Mouse (Mus musculus) forebrain, embryonic 16.5 days (tissue): Measurements from ENCODE around the gene Isyna1. TPM values are rescaled to one million over a fixed set of nuclear protein-coding genes. Genes with fewer than 3 reads are reported as not detected.

ENCODE experiments used
- ATAC-seq: fragments of 200-750 bp; cut with Nextera tagmentation; 2 replicates; pipeline ENCODE4 v1.8.0; 2017; ENCODE audit warnings: mild to moderate bottlenecking, moderate library complexity
- H3K27ac ChIP-seq: fragments of 300-500 bp; sonication (generic); 2 replicates; pipeline ENCODE4 v1.5.1; 2014; ENCODE audit warnings: low read length, control low read depth
- H3K27me3 ChIP-seq: fragments of 300-500 bp; sonication (generic); replicated peaks from 2 replicates; pipeline ENCODE4 v1.6.1; 2014; ENCODE audit warnings: low read length; ENCODE audit not compliant: control insufficient read depth, insufficient read depth
- H3K36me3 ChIP-seq: fragments of 300-500 bp; sonication (generic); 2 replicates; pipeline ENCODE4 v1.6.1; 2014; ENCODE audit not compliant: control insufficient read depth, insufficient read depth
- H3K4me1 ChIP-seq: fragments of 300-500 bp; sonication (generic); replicated peaks from 2 replicates; pipeline ENCODE4 v1.6.1; 2014; ENCODE audit warnings: low read length; ENCODE audit not compliant: control insufficient read depth, insufficient read depth
- H3K4me2 ChIP-seq: fragments of 300-500 bp; sonication (generic); 2 replicates; pipeline ENCODE4 v1.6.1; 2014; ENCODE audit warnings: mild to moderate bottlenecking, low read length, control low read depth
- H3K4me3 ChIP-seq: fragments of 300-500 bp; sonication (generic); replicated peaks from 2 replicates; pipeline ENCODE4 v1.5.1; 2014; ENCODE audit warnings: mild to moderate bottlenecking, low read length, control low read depth
- H3K9ac ChIP-seq: fragments of 300-500 bp; sonication (generic); replicated peaks from 2 replicates; pipeline ENCODE4 v1.6.1; 2014; ENCODE audit warnings: low read depth, low read length, control low read depth
- H3K9me3 ChIP-seq: fragments of 300-500 bp; sonication (generic); 2 replicates; pipeline ENCODE4 v1.6.1; 2016; ENCODE audit warnings: low read length; ENCODE audit not compliant: control insufficient read depth
- WGBS: fragments of 180-500 bp; shearing (Covaris S2); extraction: QIAGEN DNeasy Blood & Tissue Kit; methylation state at CpG from one replicate; pipeline ENCODE4 v1.1.7; 2014; 5-methylcytosine and 5-hydroxymethylcytosine counted together
- polyA plus RNA-seq: library from polyadenylated mRNA; unstranded; fragments of >200 nt; fragmentation: Nextera tagmentation; extraction: Ambion mirVana; gene quantifications from 2 replicates; pipeline ENCODE4 v1.2.1, GENCODE M21; 2015

Isyna1 gene
- polyA plus RNA-seq, 1 experiment from 2014 or later = 141 TPM

DNA sequence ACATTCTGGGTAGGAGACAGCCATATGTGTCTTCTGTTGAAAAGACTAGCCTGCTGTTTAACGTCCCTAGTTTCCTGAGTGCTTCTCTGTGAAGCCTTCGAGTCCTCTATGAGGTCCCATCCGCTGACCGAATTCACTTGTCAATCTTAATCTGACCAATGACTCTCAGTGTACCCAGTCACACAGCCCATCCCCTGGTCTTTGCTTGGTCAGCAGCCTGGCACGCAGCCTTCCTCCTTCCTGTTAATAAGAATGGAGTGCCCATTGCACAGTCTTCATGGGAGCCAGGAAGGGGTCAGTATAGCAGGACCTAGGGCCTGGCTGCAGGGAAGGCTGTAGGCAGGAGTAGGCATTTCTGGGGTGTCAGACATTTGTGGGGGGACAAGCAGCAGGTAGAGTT, 20.3 kb downstream of the Isyna1 start:
- ATAC-seq = no peak
- H3K4me1 ChIP-seq = peaks cover 22% of the 10 kb centered on the region
- H3K9me3 ChIP-seq = no peaks in the 10 kb centered on the region
- H3K36me3 ChIP-seq = no peaks in the 10 kb centered on the region
- H3K27ac ChIP-seq = no peak overlapping the region
- WGBS = 71% methylated on average over 5 of the region's 5 CpGs
- no peak overlapping the region for H3K9ac ChIP-seq
- no peaks in the 10 kb centered on the region for H3K27me3 ChIP-seq
- H3K4me2 ChIP-seq = no peak overlapping the region
- H3K4me3 ChIP-seq = no peak overlapping the region

GRCm38 (mm10) chr8:70615281-70615680, 21.1 kb downstream of the Isyna1 start:
- ATAC-seq = no peak
- H3K36me3 ChIP-seq = no peaks in the 10 kb centered on the region
- no peak overlapping the region for H3K4me3 ChIP-seq
- WGBS = 87% methylated on average over 8 of the region's 8 CpGs
- peaks cover 14% of the 10 kb centered on the region for H3K4me1 ChIP-seq
- H3K9me3 ChIP-seq = no peaks in the 10 kb centered on the region
- no peak overlapping the region for H3K9ac ChIP-seq
- H3K27me3 ChIP-seq = no peaks in the 10 kb centered on the region
- no peak overlapping the region for H3K4me2 ChIP-seq
- H3K27ac ChIP-seq = no peak overlapping the region

DNA sequence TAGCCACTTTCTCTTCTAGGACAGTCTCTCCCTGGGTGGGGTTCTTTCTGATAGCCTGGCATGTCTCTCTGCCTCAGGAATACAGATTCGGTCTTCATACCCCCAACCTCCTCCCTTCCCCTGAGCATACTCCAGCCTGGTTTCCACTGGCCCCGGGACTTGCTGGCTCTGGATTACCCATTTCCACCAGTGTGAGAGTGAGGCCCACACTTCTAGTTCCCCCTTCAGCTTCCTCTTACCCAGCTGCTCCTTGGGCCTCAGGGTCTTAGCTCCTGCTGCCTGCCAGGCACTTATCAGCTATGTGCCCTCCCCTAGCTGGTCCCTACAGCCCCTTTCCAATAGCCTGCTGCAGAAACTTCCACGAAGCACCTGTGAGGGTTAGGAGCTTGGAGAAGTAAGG, 21.7 kb downstream of the Isyna1 start, which contains the start of gene Lrrc25:
Lrrc25 (plus strand) TSS at position 262 of the 400 bp plus-strand sequence.
- no peak for ATAC-seq
- H3K27me3 ChIP-seq = no peaks in the 10 kb centered on the region
- WGBS = 83% methylated on average over 3 of the region's 3 CpGs
- H3K4me2 ChIP-seq = no peak within 1 kb of the TSS
- H3K9me3 ChIP-seq = no peaks in the 10 kb centered on the region
- H3K4me3 ChIP-seq = no peak within 1 kb of the TSS
- H3K36me3 ChIP-seq = no peaks in the 10 kb centered on the region
- H3K9ac ChIP-seq = no peak within 1 kb of the TSS
- H3K27ac ChIP-seq = no peak within 1 kb of the TSS
- H3K4me1 ChIP-seq = peaks cover 9% of the 10 kb centered on the region

GRCm38 (mm10) chr8:70616645-70617044, 22.5 kb downstream of the Isyna1 start:
- no peaks in the 10 kb centered on the region for H3K9me3 ChIP-seq
- ATAC-seq = no peak
- H3K4me3 ChIP-seq = no peak overlapping the region
- no peaks in the 10 kb centered on the region for H3K27me3 ChIP-seq
- H3K4me1 ChIP-seq = peaks cover 2% of the 10 kb centered on the region
- H3K4me2 ChIP-seq = no peak overlapping the region
- no peak overlapping the region for H3K9ac ChIP-seq
- H3K36me3 ChIP-seq = no peaks in the 10 kb centered on the region
- no peak overlapping the region for H3K27ac ChIP-seq
- 63% methylated on average over 11 of the region's 11 CpGs for WGBS

- WGBS = 82% methylated on average over 11 of the region's 11 CpGs
- Histone ChIP-seq H3K4me1 (no peaks in the 10 kb centered on the region), H3K4me3 (no peak overlapping the region), H3K27me3 (no peaks in the 10 kb centered on the region), H3K4me2 (no peak overlapping the region), H3K9me3 (no peaks in the 10 kb centered on the region), H3K36me3 (no peaks in the 10 kb centered on the region), H3K27ac (no peak overlapping the region), H3K9ac (no peak overlapping the region)
- no peak for ATAC-seq
Observed at GRCm38 (mm10) chr8:70617985-70618384, 23.8 kb downstream of the Isyna1 start.

- no peaks in the 10 kb centered on the region for H3K36me3 ChIP-seq
- H3K27ac ChIP-seq = no peak overlapping the region
- ATAC-seq = no peak
- no peak overlapping the region for H3K4me2 ChIP-seq
- H3K4me3 ChIP-seq = no peak overlapping the region
- 36% methylated on average over 9 of the region's 9 CpGs for WGBS
- no peaks in the 10 kb centered on the region for H3K4me1 ChIP-seq
- no peak overlapping the region for H3K9ac ChIP-seq
- no peaks in the 10 kb centered on the region for H3K27me3 ChIP-seq
- no peaks in the 10 kb centered on the region for H3K9me3 ChIP-seq
Observed at GRCm38 (mm10) chr8:70618888-70619334, 24.7 kb downstream of the Isyna1 start.

GRCm38 (mm10) chr8:70622220-70622619, 28.0 kb downstream of the Isyna1 start:
- H3K9me3 ChIP-seq = no peaks in the 10 kb centered on the region
- H3K4me3 ChIP-seq = no peak overlapping the region
- no peaks in the 10 kb centered on the region for H3K4me1 ChIP-seq
- no peak overlapping the region for H3K27ac ChIP-seq
- ATAC-seq = no peak
- no peaks in the 10 kb centered on the region for H3K36me3 ChIP-seq
- 66% methylated on average over 3 of the region's 3 CpGs for WGBS
- H3K9ac ChIP-seq = no peak overlapping the region
- H3K4me2 ChIP-seq = no peak overlapping the region
- no peaks in the 10 kb centered on the region for H3K27me3 ChIP-seq

DNA sequence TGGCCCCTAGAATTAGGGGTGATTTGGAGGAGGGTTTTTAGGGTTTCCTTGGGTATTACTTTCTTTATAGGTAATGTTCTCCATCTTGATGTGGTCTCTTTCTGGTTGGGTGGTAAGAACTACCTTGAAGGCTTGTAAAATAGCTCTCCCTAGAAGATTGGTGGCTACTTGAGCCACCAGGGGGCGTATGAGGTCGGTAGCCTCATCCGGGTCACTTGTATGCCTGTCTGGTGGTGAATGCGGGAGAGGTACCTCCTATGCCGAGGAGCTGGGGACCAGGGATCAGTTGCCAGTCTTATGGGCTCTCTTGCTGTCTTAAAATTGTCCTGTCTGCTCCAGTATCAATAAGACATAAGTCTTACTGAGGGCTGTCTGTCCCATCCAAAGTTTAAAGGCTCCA, 30.9 kb downstream of the Isyna1 start:
- H3K4me1 ChIP-seq = peaks cover 7% of the 10 kb centered on the region
- no peaks in the 10 kb centered on the region for H3K36me3 ChIP-seq
- no peak overlapping the region for H3K4me2 ChIP-seq
- 23% methylated on average over 5 of the region's 5 CpGs for WGBS
- H3K27ac ChIP-seq = no peak overlapping the region
- ATAC-seq = no peak
- H3K4me3 ChIP-seq = no peak overlapping the region
- H3K27me3 ChIP-seq = no peaks in the 10 kb centered on the region
- no peak overlapping the region for H3K9ac ChIP-seq
- H3K9me3 ChIP-seq = no peaks in the 10 kb centered on the region

DNA sequence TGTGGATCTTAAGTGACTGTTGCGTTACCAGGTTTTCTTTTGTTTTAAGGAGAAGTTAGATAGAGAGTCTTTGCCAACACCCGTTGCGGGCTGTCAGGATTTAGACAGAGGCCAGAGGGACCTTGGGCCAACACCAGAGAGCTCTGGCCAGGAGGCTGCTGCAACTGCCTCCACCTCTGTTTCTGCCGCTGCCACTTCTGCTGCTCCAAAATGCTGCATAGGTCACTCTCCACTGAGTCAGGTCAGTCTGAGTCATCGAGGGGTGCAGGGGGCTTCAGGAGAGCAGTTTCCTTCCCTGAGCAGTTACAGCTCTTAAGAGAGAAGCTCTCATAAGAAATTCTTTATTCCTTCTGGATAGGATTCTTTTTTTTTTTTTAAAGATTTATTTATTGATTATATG, 32.9 kb downstream of the Isyna1 start:
- 75% methylated on average over 5 of the region's 5 CpGs for WGBS
- no peaks in the 10 kb centered on the region for H3K36me3 ChIP-seq

DNA sequence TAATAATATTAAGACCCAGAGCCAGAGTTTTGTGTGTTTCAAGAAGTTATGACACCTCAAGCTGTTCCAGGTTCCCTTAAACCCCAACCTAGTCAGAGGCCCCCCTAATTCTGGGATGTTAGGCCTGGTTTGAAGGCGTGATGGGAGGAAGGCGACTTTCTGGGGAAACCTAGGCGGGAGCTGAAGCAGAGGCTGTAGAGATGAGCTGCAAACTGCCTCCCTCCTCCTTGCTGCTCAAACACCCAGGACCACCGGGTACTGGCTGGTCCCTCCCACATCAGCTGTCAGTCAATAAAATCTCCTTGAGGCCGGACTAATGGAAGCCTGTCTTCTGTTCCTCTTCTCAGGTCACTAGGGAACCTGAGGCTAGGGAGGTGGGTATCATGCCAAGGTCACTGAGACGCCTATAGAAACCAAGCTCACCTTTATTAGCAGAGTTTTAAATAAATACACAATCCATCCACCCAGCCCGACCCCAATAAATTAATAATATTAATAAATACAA, 34.9 kb downstream of the Isyna1 start:
- Histone ChIP-seq H3K27ac (0 out of 2 replicates have a peak overlapping the region, but pooled peaks have one; percentile 37), H3K9ac (peak overlapping the region; percentile 68), H3K36me3 (no peaks in the 10 kb centered on the region), H3K4me1 (peaks cover 21% of the 10 kb centered on the region), H3K27me3 (0 out of 2 replicates have a peak, but pooled peaks cover 3% of the 10 kb centered on the region), H3K9me3 (no peaks in the 10 kb centered on the region), H3K4me2 (peak overlapping the region; percentile 70), H3K4me3 (peak overlapping the region; percentile 59)
- ATAC-seq = no peak
- 60% methylated on average over 7 of the region's 7 CpGs for WGBS

More for the DNA sequence above, 32.9 kb downstream of the Isyna1 start:
- no peak for ATAC-seq
- Histone ChIP-seq H3K4me2 (no peak overlapping the region), H3K27me3 (0 out of 2 replicates have a peak, but pooled peaks cover 3% of the 10 kb centered on the region), H3K4me3 (no peak overlapping the region), H3K27ac (no peak overlapping the region), H3K9ac (no peak overlapping the region), H3K9me3 (no peaks in the 10 kb centered on the region), H3K4me1 (peaks cover 18% of the 10 kb centered on the region)
